Mouse (Mus musculus) heart, embryonic 10.5 days (tissue): ENCODE results near the gene Mad1l1. TPM values are rescaled to one million over a fixed set of nuclear protein-coding genes. Genes with fewer than 3 reads are reported as not detected.

Source experiments
- DNase-seq: peaks from one replicate; pipeline ENCODE4 v3.0.0-alpha.2; 2017; ENCODE audit warnings: low spot score
- H3K27ac ChIP-seq: fragments of 300-500 bp; sonication (generic); 2 replicates; pipeline ENCODE4 v1.5.1; 2016; ENCODE audit warnings: mild to moderate bottlenecking
- H3K27me3 ChIP-seq: fragments of 300-500 bp; sonication (generic); 2 replicates; pipeline ENCODE4 v1.6.1; 2016; ENCODE audit warnings: mild to moderate bottlenecking; ENCODE audit not compliant: poor library complexity, insufficient read depth, severe bottlenecking
- H3K36me3 ChIP-seq: fragments of 300-500 bp; sonication (generic); 2 replicates; pipeline ENCODE4 v1.6.1; 2016; ENCODE audit warnings: mild to moderate bottlenecking, moderate library complexity
- H3K4me1 ChIP-seq: fragments of 300-500 bp; sonication (generic); 2 replicates; pipeline ENCODE4 v1.6.1; 2016; ENCODE audit warnings: mild to moderate bottlenecking
- H3K4me3 ChIP-seq: fragments of 300-500 bp; sonication (generic); 2 replicates; pipeline ENCODE4 v1.5.1; 2016; ENCODE audit warnings: mild to moderate bottlenecking, moderate library complexity
- H3K9me3 ChIP-seq: fragments of 300-500 bp; sonication (generic); 2 replicates; pipeline ENCODE4 v1.6.1; 2016; ENCODE audit warnings: mild to moderate bottlenecking, moderate library complexity
- WGBS: fragments of 180-500 bp; shearing (Covaris S2); methylation state at CpG from one replicate; pipeline ENCODE4 v1.1.7; 2016; 5-methylcytosine and 5-hydroxymethylcytosine counted together
- polyA plus RNA-seq: library from polyadenylated mRNA; unstranded; fragments of >200 nt; fragmentation: Nextera tagmentation; extraction: Ambion mirVana; gene quantifications from 2 replicates; pipeline ENCODE4 v1.2.1, GENCODE M21; 2016

The Mad1l1 gene
- polyA plus RNA-seq, 1 experiment from 2014 or later, result 43.5 TPM

DNA sequence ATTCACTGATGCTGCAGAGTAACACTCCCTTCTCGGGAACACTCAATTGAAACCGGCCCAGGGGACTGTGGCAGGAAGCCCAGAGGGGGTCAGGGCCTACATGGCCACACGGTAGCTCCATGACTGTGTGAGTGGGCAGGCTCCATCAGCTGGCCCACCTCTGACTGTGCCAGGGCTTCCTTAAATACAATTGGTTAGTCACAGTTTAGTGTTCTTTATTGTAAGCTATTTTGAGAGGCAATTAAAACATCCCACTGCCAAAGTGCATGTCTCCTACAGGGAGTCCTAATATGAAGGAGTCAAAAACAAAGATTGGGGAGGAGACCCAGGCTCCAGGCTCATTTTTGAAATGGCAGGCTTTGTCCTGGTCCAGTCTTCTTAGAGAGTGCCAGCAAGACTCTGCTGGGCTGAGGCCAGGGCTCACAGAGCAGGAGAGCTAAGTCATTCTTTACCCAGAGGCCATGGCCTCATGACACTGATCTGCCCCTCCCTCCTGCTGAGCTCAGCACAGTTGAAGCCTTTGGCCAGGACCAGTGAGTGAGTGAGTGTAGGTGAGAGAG lies 297.3 kb downstream of the Mad1l1 start:
- no peaks in the 10 kb centered on the region for H3K36me3 ChIP-seq
- no peaks in the 10 kb centered on the region for H3K9me3 ChIP-seq
- no peak overlapping the region for H3K4me3 ChIP-seq
- no peak overlapping the region for H3K27ac ChIP-seq
- H3K4me1 ChIP-seq, result peaks cover 13% of the 10 kb centered on the region; the same call in 1 of the 2 replicates
- no peak for DNase-seq
- H3K27me3 ChIP-seq, result 0 out of 2 replicates have a peak, but pooled peaks cover 3% of the 10 kb centered on the region
- WGBS, result 71% methylated on average over 3 of the region's 3 CpGs

DNA sequence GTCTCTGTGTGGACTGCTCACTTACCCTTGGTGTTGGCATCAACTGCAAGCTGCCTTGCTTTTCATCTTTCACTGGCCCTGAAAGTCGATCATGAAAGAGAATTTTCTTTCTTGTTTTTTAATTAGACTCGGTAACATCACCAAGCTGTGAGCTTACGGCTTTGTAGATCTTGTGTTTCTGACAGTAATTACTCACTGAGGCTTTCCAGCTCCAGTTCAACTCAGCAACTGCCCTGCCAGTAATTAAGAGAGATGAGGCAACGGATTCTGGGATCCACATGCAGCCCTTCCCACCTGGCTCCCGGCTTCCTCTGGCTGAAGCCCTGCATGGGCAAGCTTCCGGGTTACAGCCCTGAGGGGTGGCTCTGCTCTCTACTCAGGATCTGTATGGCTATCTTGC lies 298.5 kb downstream of the Mad1l1 start:
- H3K27me3 ChIP-seq, result no peaks in the 10 kb centered on the region
- H3K9me3 ChIP-seq, result no peaks in the 10 kb centered on the region
- H3K36me3 ChIP-seq, result no peaks in the 10 kb centered on the region
- DNase-seq, result no peak
- H3K27ac ChIP-seq, result no peak overlapping the region
- no peak overlapping the region for H3K4me3 ChIP-seq
- 85% methylated on average over 6 of the region's 6 CpGs for WGBS
- H3K4me1 ChIP-seq, result peaks cover 13% of the 10 kb centered on the region; the same call in 1 of the 2 replicates

DNA sequence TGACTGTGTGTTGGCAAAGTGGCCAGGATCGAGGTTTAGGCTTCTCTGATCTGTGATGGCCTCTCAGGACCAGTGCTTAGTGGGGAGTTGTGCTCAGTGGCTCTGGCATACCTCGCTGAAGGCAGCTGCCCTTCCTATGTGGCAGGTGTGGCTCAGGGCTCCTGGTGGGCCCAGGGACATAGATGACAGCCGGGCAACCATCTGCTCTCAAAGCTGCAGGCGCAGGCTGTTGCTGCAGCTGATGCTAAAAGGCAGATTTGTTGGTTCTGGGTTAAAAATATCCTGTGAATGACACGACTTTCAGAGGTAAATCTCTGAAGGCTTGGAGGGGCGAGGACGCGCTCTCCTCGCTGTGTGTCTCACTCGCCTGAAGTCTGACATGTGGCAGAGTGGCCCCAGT lies 299.6 kb downstream of the Mad1l1 start:
- H3K27me3 ChIP-seq, result no peaks in the 10 kb centered on the region
- H3K9me3 ChIP-seq, result no peaks in the 10 kb centered on the region
- no peak overlapping the region for H3K4me3 ChIP-seq
- no peak overlapping the region for H3K27ac ChIP-seq
- peaks cover 13% of the 10 kb centered on the region; the same call in 1 of the 2 replicates for H3K4me1 ChIP-seq
- no peaks in the 10 kb centered on the region for H3K36me3 ChIP-seq
- WGBS, result 76% methylated on average over 10 of the region's 10 CpGs
- no peak for DNase-seq

DNA sequence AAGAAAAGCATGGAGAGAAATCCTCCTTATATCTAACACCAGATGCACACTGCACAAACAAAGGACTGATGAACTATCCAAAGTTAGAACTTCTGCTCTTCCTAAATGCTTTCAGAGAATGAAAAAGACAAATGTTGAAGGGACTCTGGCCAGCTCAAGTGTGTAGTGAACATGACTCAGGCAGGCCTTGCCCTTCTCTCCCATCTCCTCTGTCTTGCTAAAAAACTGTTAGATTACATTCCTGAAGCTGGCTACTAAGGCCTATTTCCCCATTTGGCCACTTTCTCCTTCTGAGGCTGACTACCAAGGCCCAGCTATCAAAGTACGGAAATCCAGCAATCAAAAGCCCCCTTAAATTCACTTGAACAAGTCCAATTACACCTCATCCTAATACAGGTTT lies 301.7 kb downstream of the Mad1l1 start:
- no peaks in the 10 kb centered on the region for H3K9me3 ChIP-seq
- peaks cover 26% of the 10 kb centered on the region for H3K4me1 ChIP-seq
- H3K4me3 ChIP-seq, result no peak overlapping the region
- no peaks in the 10 kb centered on the region for H3K36me3 ChIP-seq
- 90% methylated on average over 1 of the region's 1 CpGs for WGBS
- H3K27me3 ChIP-seq, result no peaks in the 10 kb centered on the region
- no peak for DNase-seq
- no peak overlapping the region for H3K27ac ChIP-seq

DNA sequence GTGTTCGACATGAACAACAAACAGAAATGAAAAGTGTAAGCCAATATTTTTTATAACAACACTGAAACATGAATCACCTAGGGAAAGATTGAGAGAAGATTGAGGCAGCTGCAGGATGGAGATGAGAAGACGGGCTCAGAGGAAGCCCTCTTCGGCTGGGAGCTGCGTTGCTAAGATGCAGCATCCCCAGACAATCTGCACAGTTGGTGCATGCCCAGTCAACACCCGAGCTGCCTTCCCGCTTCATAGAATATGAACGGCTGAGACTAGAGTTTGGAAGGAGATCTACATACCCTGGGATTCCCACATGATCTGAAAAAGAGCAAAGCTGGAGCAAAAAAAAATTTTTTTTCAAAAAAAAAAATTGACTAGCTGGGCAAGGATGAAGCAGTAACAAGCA lies 302.6 kb downstream of the Mad1l1 start:
- WGBS, result 88% methylated on average over 7 of the region's 7 CpGs
- Histone ChIP-seq H3K4me1 (peaks cover 34% of the 10 kb centered on the region), H3K27me3 (no peaks in the 10 kb centered on the region), H3K36me3 (no peaks in the 10 kb centered on the region), H3K9me3 (no peaks in the 10 kb centered on the region), H3K27ac (no peak overlapping the region), H3K4me3 (no peak overlapping the region)
- DNase-seq, result no peak

GRCm38 (mm10) chr5:140016896-140017295 lies 304.5 kb downstream of the Mad1l1 start:
- H3K27me3 ChIP-seq, result no peaks in the 10 kb centered on the region
- H3K36me3 ChIP-seq, result no peaks in the 10 kb centered on the region
- WGBS, result 92% methylated on average over 1 of the region's 1 CpGs
- H3K9me3 ChIP-seq, result no peaks in the 10 kb centered on the region
- peaks cover 44% of the 10 kb centered on the region for H3K4me1 ChIP-seq
- no peak for DNase-seq
- H3K27ac ChIP-seq, result no peak overlapping the region
- H3K4me3 ChIP-seq, result no peak overlapping the region

DNA sequence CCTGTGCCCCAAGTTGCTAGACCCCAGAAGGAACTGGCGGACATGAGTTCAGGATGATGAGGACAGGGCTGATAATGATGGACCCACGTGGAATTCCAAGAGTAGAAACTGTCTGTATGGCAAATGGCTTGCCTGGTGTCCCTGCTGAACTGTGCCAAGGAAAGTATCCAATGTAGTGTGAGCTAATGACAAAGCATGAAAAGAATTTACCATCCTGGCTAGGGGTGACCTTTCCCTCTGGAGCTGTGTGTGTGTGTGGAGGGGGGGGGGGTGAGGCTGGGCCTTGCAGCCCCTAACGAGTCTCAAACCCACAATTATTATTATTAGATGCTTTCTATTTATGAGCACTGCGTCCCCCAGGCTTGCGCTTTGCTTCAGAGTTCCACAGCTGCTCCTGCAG lies 307.7 kb downstream of the Mad1l1 start:
- WGBS, result 58% methylated on average over 5 of the region's 5 CpGs
- Histone ChIP-seq H3K4me1 (peaks cover 34% of the 10 kb centered on the region), H3K27ac (peak overlapping the region; percentile 59; the same call in 1 of the 2 replicates), H3K9me3 (no peaks in the 10 kb centered on the region), H3K4me3 (no peak overlapping the region), H3K27me3 (no peaks in the 10 kb centered on the region), H3K36me3 (0 out of 2 replicates have a peak, but pooled peaks cover 3% of the 10 kb centered on the region)
- no peak for DNase-seq

DNA sequence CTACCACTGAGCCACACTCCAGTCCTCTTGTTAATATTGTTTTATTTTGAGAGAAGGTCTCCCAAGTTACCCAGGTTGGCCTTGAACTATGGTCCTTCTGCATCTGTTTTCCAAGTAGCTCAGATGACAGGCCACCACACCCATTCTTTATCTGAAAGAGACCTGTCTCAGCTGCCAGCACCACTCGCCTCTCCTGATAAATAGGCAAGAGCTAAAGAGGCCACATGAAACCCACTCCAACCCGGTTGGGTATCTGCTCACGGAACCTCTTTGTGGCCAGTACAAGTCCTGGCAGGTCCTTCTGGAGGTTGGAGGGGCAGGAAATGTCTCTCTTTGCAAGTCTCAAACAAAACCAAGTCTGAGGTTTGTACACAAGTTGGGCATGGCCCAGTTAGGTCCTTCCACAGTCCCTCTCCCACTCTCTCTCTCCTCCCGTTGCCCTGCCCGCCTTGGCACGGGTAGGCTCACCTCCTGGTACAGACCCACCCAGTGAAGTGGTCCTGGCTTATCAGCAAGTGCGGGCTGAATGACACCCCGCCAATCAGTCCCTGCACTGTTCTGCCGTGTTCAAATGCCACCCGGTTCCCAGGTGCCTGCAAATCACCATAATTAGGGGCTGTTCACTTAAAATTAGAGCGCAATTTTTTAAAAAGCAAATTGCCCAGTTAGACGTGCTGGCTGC lies 308.9 kb downstream of the Mad1l1 start:
- Histone ChIP-seq H3K36me3 (peaks cover 9% of the 10 kb centered on the region; the same call in 1 of the 2 replicates), H3K4me1 (peaks cover 45% of the 10 kb centered on the region), H3K27me3 (no peaks in the 10 kb centered on the region), H3K27ac (no peak overlapping the region), H3K9me3 (no peaks in the 10 kb centered on the region), H3K4me3 (no peak overlapping the region)
- no peak for DNase-seq
- WGBS, result 85% methylated on average over 12 of the region's 12 CpGs

- H3K4me3 ChIP-seq, result no peak overlapping the region
- H3K9me3 ChIP-seq, result no peaks in the 10 kb centered on the region
- H3K27ac ChIP-seq, result no peak overlapping the region
- H3K27me3 ChIP-seq, result no peaks in the 10 kb centered on the region
- DNase-seq, result no peak
- WGBS, result 61% methylated on average over 3 of the region's 3 CpGs
- H3K4me1 ChIP-seq, result peaks cover 37% of the 10 kb centered on the region
- peaks cover 10% of the 10 kb centered on the region; the same call in 1 of the 2 replicates for H3K36me3 ChIP-seq
These were observed 310.9 kb downstream of the Mad1l1 start for GRCm38 (mm10) chr5:140010405-140010804.

DNA sequence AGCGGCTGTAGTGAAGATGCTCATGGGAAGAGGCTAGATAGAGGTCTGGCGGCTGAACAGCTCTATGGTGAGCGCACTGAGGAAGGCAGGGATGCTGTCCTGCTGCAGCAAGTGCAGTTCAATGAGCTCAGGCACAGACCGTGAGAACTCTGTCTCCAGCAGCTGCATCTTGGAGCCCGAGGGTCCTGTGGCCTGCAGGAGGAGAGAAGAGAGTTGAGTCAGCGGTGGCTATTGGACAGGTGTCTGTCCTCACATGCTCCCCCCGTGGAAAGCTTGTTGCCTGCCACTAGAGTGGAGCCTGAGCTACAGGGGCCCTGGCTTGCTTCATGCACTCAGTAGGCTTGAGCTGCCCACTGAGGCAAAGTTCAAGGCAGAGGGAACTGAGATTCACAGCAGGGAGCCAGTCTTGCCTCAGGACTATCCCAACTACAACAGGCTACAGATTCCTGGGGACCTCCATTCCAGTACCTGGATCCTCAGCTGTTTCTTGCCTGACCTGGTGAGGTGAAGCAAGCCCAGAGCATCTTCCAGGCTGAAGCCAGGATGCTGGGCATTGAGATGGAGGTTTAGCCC lies 312.2 kb downstream of the Mad1l1 start:
- no peak overlapping the region for H3K4me3 ChIP-seq
- H3K9me3 ChIP-seq, result no peaks in the 10 kb centered on the region
- H3K27ac ChIP-seq, result no peak overlapping the region
- DNase-seq, result no peak
- peaks cover 10% of the 10 kb centered on the region; the same call in 1 of the 2 replicates for H3K36me3 ChIP-seq
- peaks cover 30% of the 10 kb centered on the region for H3K4me1 ChIP-seq
- H3K27me3 ChIP-seq, result no peaks in the 10 kb centered on the region
- 74% methylated on average over 7 of the region's 7 CpGs for WGBS

GRCm38 (mm10) chr5:140008523-140008806 lies 312.9 kb downstream of the Mad1l1 start:
- Histone ChIP-seq H3K27ac (no peak overlapping the region), H3K27me3 (no peaks in the 10 kb centered on the region), H3K36me3 (peaks cover 10% of the 10 kb centered on the region; the same call in 1 of the 2 replicates), H3K9me3 (no peaks in the 10 kb centered on the region), H3K4me3 (no peak overlapping the region), H3K4me1 (peaks cover 23% of the 10 kb centered on the region)
- WGBS, result 69% methylated on average over 5 of the region's 5 CpGs
- no peak for DNase-seq

DNA sequence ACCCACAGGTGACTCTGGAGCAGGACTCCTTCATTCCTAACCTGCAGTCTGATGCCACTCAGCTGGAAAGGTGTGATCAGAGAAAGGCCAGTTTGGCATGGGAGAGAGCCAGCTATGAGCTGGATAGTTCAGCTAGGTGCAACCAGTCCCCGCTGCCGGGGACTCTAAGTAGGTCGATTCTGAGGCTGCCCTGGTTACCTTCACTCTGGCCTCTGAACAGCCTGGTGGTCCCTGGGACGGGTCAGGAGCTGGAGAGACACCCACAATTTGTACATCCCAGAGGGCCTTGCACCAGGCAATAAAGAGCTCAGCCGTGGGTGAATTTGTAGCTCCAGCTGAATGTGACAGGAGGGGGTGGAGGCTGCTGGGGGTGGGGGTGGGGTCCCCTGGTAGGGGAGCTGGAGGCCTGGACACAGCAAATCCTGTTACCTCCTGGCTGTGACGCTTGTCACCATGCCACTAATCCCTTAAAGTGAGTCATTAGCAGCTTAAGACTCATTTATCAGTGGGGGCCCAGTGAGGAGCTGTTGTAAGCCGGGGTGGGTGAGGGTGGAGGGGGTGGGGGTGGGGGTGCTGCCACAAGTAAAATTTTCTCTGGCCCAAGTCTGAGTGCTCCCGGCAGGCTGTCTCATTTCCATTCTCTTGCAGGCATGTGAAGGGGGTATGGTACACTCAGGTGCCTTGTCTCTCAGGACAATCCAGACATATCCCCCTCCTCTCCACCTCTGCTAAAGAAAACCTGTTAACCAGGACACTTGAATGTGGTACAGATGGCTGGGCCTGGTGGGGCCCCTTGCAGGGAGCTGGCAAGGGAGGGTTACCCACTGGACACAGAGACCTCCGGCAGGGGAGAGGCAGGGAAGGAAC lies 313.5 kb downstream of the Mad1l1 start:
- Histone ChIP-seq H3K9me3 (no peaks in the 10 kb centered on the region), H3K4me3 (no peak overlapping the region), H3K4me1 (peaks cover 18% of the 10 kb centered on the region), H3K27me3 (no peaks in the 10 kb centered on the region), H3K27ac (no peak overlapping the region), H3K36me3 (peaks cover 10% of the 10 kb centered on the region; the same call in 1 of the 2 replicates)
- no peak for DNase-seq
- 40% methylated on average over 9 of the region's 9 CpGs for WGBS

DNA sequence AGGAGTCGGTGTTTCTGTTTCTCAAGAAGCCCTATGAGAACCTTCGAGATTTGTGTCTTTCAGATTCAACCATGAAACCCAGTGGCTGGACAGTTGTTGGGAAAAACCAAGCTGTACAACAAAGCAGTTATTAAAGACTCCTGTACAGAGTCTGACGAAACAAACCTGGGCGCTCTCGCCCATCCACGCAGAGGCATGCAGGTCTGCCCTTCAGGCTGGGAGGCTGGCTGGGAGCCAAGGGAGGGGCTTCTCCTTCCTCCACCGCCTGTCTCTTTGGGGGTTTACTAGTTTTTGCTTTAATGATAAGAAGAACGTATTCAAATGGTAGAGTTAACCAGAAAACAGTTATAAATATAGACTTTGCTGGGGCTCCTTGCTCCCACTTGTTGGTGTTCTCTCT lies 314.5 kb downstream of the Mad1l1 start:
- WGBS, result 70% methylated on average over 8 of the region's 8 CpGs
- peaks cover 13% of the 10 kb centered on the region for H3K4me1 ChIP-seq
- peaks cover 10% of the 10 kb centered on the region; the same call in 1 of the 2 replicates for H3K36me3 ChIP-seq
- no peaks in the 10 kb centered on the region for H3K9me3 ChIP-seq
- DNase-seq, result no peak
- H3K27ac ChIP-seq, result no peak overlapping the region
- no peak overlapping the region for H3K4me3 ChIP-seq
- no peaks in the 10 kb centered on the region for H3K27me3 ChIP-seq
